In genomic region chr7:126644345-126644744, GRCm38 (mm10) we compare ENCODE assay signal across 32 mouse cellular contexts. TPM values are rescaled to one million over a fixed set of nuclear protein-coding genes. Genes with fewer than 3 reads are reported as not detected.
DNase-seq lines count a peak whose midpoint lies in the region; ATAC-seq and TF ChIP-seq lines count a peak whose summit lies in the region.
"Had no signal": no experiment of that assay in that cellular context is flagged by ENCODE, and none has a peak within 500 bp of the region (broad histone marks: within the 10 kb centered on the region; RNA-seq: fewer than 3 reads in every experiment).

No protein-coding gene starts in this region.

- H3K4me1 ChIP-seq in heart, adult 2 months (ENCODE audit: control insufficient read depth, insufficient read depth, low read length), result peaks cover 9% of the 10 kb centered on the region
- H3K4me1 ChIP-seq in kidney, embryonic 14.5 days (ENCODE audit: control insufficient read depth, insufficient read depth, low read length), result peaks cover 11% of the 10 kb centered on the region
- peaks cover 13 to 47% of the 10 kb centered on the region in 2 experiments for H3K4me1 ChIP-seq in CH12.LX (ENCODE audit: control insufficient read depth in 1 of 2, insufficient read depth in 2 of 2)
- peaks cover 8% of the 10 kb centered on the region; the same call in 1 of the 2 replicates for H3K4me1 ChIP-seq in brown adipose tissue, adult 24 weeks (ENCODE audit: control insufficient read depth, insufficient read depth, insufficient read length, low read length)
- H3K4me1 ChIP-seq: embryonic facial prominence, embryonic 13.5 days; forebrain, embryonic 12.5 days had no signal

- no peak for TF ChIP-seq CTCF in heart, adult 2 months (IDR thresholded peaks at IDR 0.05)
- TF ChIP-seq CTCF in CH12.LX (conservative IDR thresholded peaks at IDR 0.05 in 1 of 2, IDR thresholded peaks at IDR 0.05 in 1 of 2; ENCODE audit: low read depth in 2 of 2, low read length in 2 of 2), result no peak

- no peaks in the 10 kb centered on the region for H3K79me2 ChIP-seq in heart, adult 2 months (replicated peaks; ENCODE audit: control insufficient read depth, insufficient read depth, low read length)
- no peaks in the 10 kb centered on the region for H3K79me2 ChIP-seq in CH12.LX (replicated peaks; ENCODE audit: control insufficient read depth, extremely low read depth, insufficient read depth, poor library complexity, severe bottlenecking)

- no peaks in the 10 kb centered on the region for H3K27me3 ChIP-seq in heart, adult 2 months (ENCODE audit: control insufficient read depth, insufficient read depth, low read length)
- no peaks in the 10 kb centered on the region for H3K27me3 ChIP-seq in kidney, embryonic 14.5 days (ENCODE audit: control insufficient read depth, insufficient read depth, low read length)
- H3K27me3 ChIP-seq in CH12.LX (replicated peaks), result no peaks in the 10 kb centered on the region
- H3K27me3 ChIP-seq: embryonic facial prominence, embryonic 13.5 days; forebrain, embryonic 12.5 days; forebrain, embryonic 15.5 days; heart, embryonic 15.5 days; hindbrain, embryonic 12.5 days; hindbrain, embryonic 15.5 days had no signal

- in situ Hi-C loops in CH12.LX (cut with MboI; ENCODE audit: low pct_ligation_motif_present, low pct_unique_long_range_greater_than_20kb, low sequenced_read_pairs), result loop anchor here (5.0 to 10.0 kb wide), 2 partner anchors 48 to 470 kb away; no protein-coding TSS in a partner anchor

- H3K4me3 ChIP-seq in heart, adult 2 months, result no peak overlapping the region
- H3K4me3 ChIP-seq in kidney, embryonic 14.5 days (ENCODE audit: low read length), result no peak overlapping the region
- H3K4me3 ChIP-seq in CH12.LX (replicated peaks in 1 of 3; ENCODE audit: low read depth in 2 of 3, low read length in 2 of 3, poor library complexity in 1 of 3), result no peak overlapping the region
- no peak overlapping the region for H3K4me3 ChIP-seq in brown adipose tissue, adult 24 weeks (ENCODE audit: insufficient read depth, low read depth, low read length)
- H3K4me3 ChIP-seq: embryonic facial prominence, embryonic 10.5 days; embryonic facial prominence, embryonic 13.5 days; erythroblast, embryonic 14.5 days; forebrain, embryonic 12.5 days; forebrain, embryonic 15.5 days; heart, embryonic 12.5 days; heart, embryonic 15.5 days; hindbrain, embryonic 12.5 days; hindbrain, embryonic 15.5 days had no signal

- intact Hi-C loops in heart, adult 2 months (cut with DNase I), result no loop called here

- no peak overlapping the region for H3K9ac ChIP-seq in heart, adult 2 months (ENCODE audit: low read depth, low read length)
- H3K9ac ChIP-seq in kidney, embryonic 14.5 days (ENCODE audit: low read depth, low read length), result peak overlapping the region; percentile 23; the same call in 1 of the 2 replicates
- H3K9ac ChIP-seq in CH12.LX (ENCODE audit: insufficient read depth, low read depth), result no peak overlapping the region
- H3K9ac ChIP-seq: embryonic facial prominence, embryonic 13.5 days; forebrain, embryonic 12.5 days; forebrain, embryonic 15.5 days; heart, embryonic 12.5 days; heart, embryonic 15.5 days; hindbrain, embryonic 12.5 days; hindbrain, embryonic 15.5 days had no signal

- dilution Hi-C loops in CH12.LX (cut with MboI; ENCODE audit: extremely low pct_ligation_motif_present, extremely low pct_unique_long_range_greater_than_20kb, low sequenced_read_pairs), result no loop called here

- H3K9me3 ChIP-seq in kidney, embryonic 14.5 days (ENCODE audit: control insufficient read depth, low read length), result no peaks in the 10 kb centered on the region
- no peaks in the 10 kb centered on the region for H3K9me3 ChIP-seq in CH12.LX (replicated peaks; ENCODE audit: low read length)
- H3K9me3 ChIP-seq: embryonic facial prominence, embryonic 10.5 days; embryonic facial prominence, embryonic 13.5 days; forebrain, embryonic 12.5 days; forebrain, embryonic 15.5 days; G1E; heart, embryonic 12.5 days; heart, embryonic 15.5 days; hindbrain, embryonic 12.5 days; hindbrain, embryonic 15.5 days had no signal

- no peak overlapping the region for H3K4me2 ChIP-seq in kidney, embryonic 14.5 days (replicated peaks; ENCODE audit: low read depth, low read length)
- no peak overlapping the region for H3K4me2 ChIP-seq in CH12.LX (ENCODE audit: insufficient read depth, low read depth, poor library complexity, severe bottlenecking)
- H3K4me2 ChIP-seq: embryonic facial prominence, embryonic 13.5 days; forebrain, embryonic 12.5 days; forebrain, embryonic 15.5 days; heart, embryonic 12.5 days; heart, embryonic 15.5 days; hindbrain, embryonic 12.5 days; hindbrain, embryonic 15.5 days had no signal

- H3K27ac ChIP-seq in heart, adult 2 months, result peak overlapping the region; percentile 93
- H3K27ac ChIP-seq in kidney, embryonic 14.5 days (ENCODE audit: low read depth, low read length), result no peak overlapping the region
- peak overlapping the region; percentile 40 for H3K27ac ChIP-seq in CH12.LX (ENCODE audit: insufficient read depth, low read depth)
- peak overlapping the region; percentile 77 for H3K27ac ChIP-seq in brown adipose tissue, adult 24 weeks (replicated peaks; ENCODE audit: low read depth, low read length)
- H3K27ac ChIP-seq: embryonic facial prominence, embryonic 10.5 days; embryonic facial prominence, embryonic 13.5 days; forebrain, embryonic 12.5 days; forebrain, embryonic 15.5 days; heart, embryonic 15.5 days; hindbrain, embryonic 12.5 days; hindbrain, embryonic 15.5 days had no signal

- no peak for TF ChIP-seq RAD21 in CH12.LX (IDR thresholded peaks at IDR 0.05; ENCODE audit: low read depth, low read length)

- no peak for DNase-seq in heart, adult 2 months
- DNase-seq in heart, adult 8-10 months (ENCODE audit: low spot score), result no peak
- DNase-seq in kidney, postnatal 10 days, result no peak
- DNase-seq in CH12.LX (ENCODE audit: extremely low read depth), result no peak
- no peak for DNase-seq in right cerebral cortex, postnatal 25 days
- DNase-seq: adrenal gland, adult 2 months; adrenal gland, postnatal 14 days; cerebellum, adult 11-12 months; cerebellum, adult 8-10 months; cerebellum, postnatal 10 days; cerebellum, postnatal 36 days; embryo, embryonic 11 days; gastrocnemius, postnatal 10 days; heart, adult 18-20 months; heart, postnatal 14 days had no signal

- no peaks in the 10 kb centered on the region for H3K36me3 ChIP-seq in heart, adult 2 months (ENCODE audit: control insufficient read depth, insufficient read depth, low read length)
- H3K36me3 ChIP-seq in kidney, embryonic 14.5 days (ENCODE audit: control insufficient read depth, insufficient read depth, low read length), result no peaks in the 10 kb centered on the region
- H3K36me3 ChIP-seq in CH12.LX (replicated peaks in 1 of 2; ENCODE audit: control insufficient read depth in 1 of 2, insufficient read depth in 1 of 2, low read length in 1 of 2), result no peaks in the 10 kb centered on the region
- H3K36me3 ChIP-seq: embryonic facial prominence, embryonic 10.5 days; embryonic facial prominence, embryonic 13.5 days; forebrain, embryonic 12.5 days; forebrain, embryonic 15.5 days; G1E; heart, embryonic 12.5 days; heart, embryonic 15.5 days; hindbrain, embryonic 12.5 days; hindbrain, embryonic 15.5 days had no signal

- TF ChIP-seq EP300 in heart, adult 2 months (IDR thresholded peaks at IDR 0.05; ENCODE audit: insufficient read depth, low read depth, low read length), result no peak
- no peak for TF ChIP-seq EP300 in CH12.LX (IDR thresholded peaks at IDR 0.05; ENCODE audit: low read length)

- WGBS in heart, adult 2 months, result 54% methylated on average over 3 of the region's 3 CpGs
- WGBS in kidney, embryonic 14.5 days, result 67% methylated on average over 3 of the region's 3 CpGs

- ATAC-seq in kidney, embryonic 14.5 days (ENCODE audit: low FRiP score, low TSS enrichment), result no peak
- ATAC-seq: forebrain, embryonic 15.5 days; intestine, postnatal 0 days had no signal

- TF ChIP-seq POLR2A in heart, adult 2 months (IDR thresholded peaks at IDR 0.05; ENCODE audit: insufficient read depth, low read depth, low read length), result no peak
- no peak for TF ChIP-seq POLR2A in CH12.LX (IDR thresholded peaks at IDR 0.05; ENCODE audit: low read depth, low read length)

RNA-seq across cellular contexts. Expression of gene Sgf29, which starts 4.8 kb away (rescaled TPM):
- 10 to 100 TPM; 21.6 to 23.4 TPM for total RNA-seq in heart, adult 2 months (2021)
- polyA plus RNA-seq in heart, adult 2 months (2012; rRNA removed), result 23.7 and 25.5 TPM in 2 replicates
- total RNA-seq in heart, adult 8-10 months (2022), result 10 to 100 TPM; 21.6 to 26.2 (median 24.9) TPM
- 35.6 and 52.5 TPM in 2 replicates for polyA plus RNA-seq in kidney, embryonic 14.5 days (2014; fragmentation: Nextera tagmentation; extraction: Ambion mirVana)
- total RNA-seq in CH12.LX (2012; rRNA removed) (45.9 and 55.6 TPM in 2 replicates), CH12.LX (2014; rRNA removed) (20.5 and 31.7 TPM in 2 replicates)
- 70.0 and 71.7 TPM in 2 replicates for polyA plus RNA-seq in CH12.LX (2012; ENCODE audit: insufficient read length, low read depth)
- polyA plus RNA-seq in brown adipose tissue, adult 24 weeks (2012; ENCODE audit: insufficient read depth, insufficient read length, missing spikeins), result 18.3 and 20.6 TPM in 2 replicates

RNA-seq across cellular contexts. Expression of gene Nupr1, which starts 13.7 kb away (rescaled TPM):
- 1 to 10 TPM; 4.8 to 6.5 TPM for total RNA-seq in heart, adult 2 months (2021)
- polyA plus RNA-seq in heart, adult 2 months (2012; rRNA removed), result 10.5 and 13.9 TPM in 2 replicates
- total RNA-seq in heart, adult 8-10 months (2022), result 1 to 10 TPM; 3.5 to 5.3 (median 4.7) TPM
- 2.4 and 2.6 TPM in 2 replicates for polyA plus RNA-seq in kidney, embryonic 14.5 days (2014; fragmentation: Nextera tagmentation; extraction: Ambion mirVana)
- total RNA-seq in CH12.LX (2012; rRNA removed) (4.9 and 13.9 TPM in 2 replicates), CH12.LX (2014; rRNA removed) (5.5 and 6.4 TPM in 2 replicates)
- polyA plus RNA-seq in CH12.LX (2012; ENCODE audit: insufficient read length, low read depth), result 12.5 and 13.5 TPM in 2 replicates
- 89.5 and 149 TPM in 2 replicates for polyA plus RNA-seq in brown adipose tissue, adult 24 weeks (2012; ENCODE audit: insufficient read depth, insufficient read length, missing spikeins)

RNA-seq across cellular contexts. Expression of gene Sult1a1, which starts 31.9 kb away (rescaled TPM):
- total RNA-seq in heart, adult 2 months (2021), result 10 to 100 TPM; 34.1 to 34.3 TPM
- polyA plus RNA-seq in heart, adult 2 months (2012; rRNA removed), result 53.6 and 56.6 TPM in 2 replicates
- total RNA-seq in heart, adult 8-10 months (2022), result 10 to 100 TPM; 18.6 to 38.7 (median 31.5) TPM
- polyA plus RNA-seq in kidney, embryonic 14.5 days (2014; fragmentation: Nextera tagmentation; extraction: Ambion mirVana), result 5.2 and 6.3 TPM in 2 replicates
- total RNA-seq in CH12.LX (2012; rRNA removed) (0.17 and 0.34 TPM in 2 replicates), CH12.LX (2014; rRNA removed) (0.80 and 0.87 TPM in 2 replicates)
- 0.87 and 1.4 TPM in 2 replicates for polyA plus RNA-seq in CH12.LX (2012; ENCODE audit: insufficient read length, low read depth)
- polyA plus RNA-seq in brown adipose tissue, adult 24 weeks (2012; ENCODE audit: insufficient read depth, insufficient read length, missing spikeins), result 40.9 and 98.4 TPM in 2 replicates
- polyA plus RNA-seq: erythroblast, embryonic 14.5 days; G1E had no signal

RNA-seq across cellular contexts. Expression of gene Il27, which starts 49.6 kb away (rescaled TPM):
- not detected for total RNA-seq in heart, adult 2 months (2021)
- not detected in 2 replicates for polyA plus RNA-seq in heart, adult 2 months (2012; rRNA removed)
- total RNA-seq in heart, adult 8-10 months (2022), result not detected
- not detected in 2 replicates for polyA plus RNA-seq in kidney, embryonic 14.5 days (2014; fragmentation: Nextera tagmentation; extraction: Ambion mirVana)
- total RNA-seq in CH12.LX (2012; rRNA removed) (not detected in 2 replicates), CH12.LX (2014; rRNA removed) (not detected in 2 replicates)
- 0.31 TPM in 1 of 2 replicates, not detected in the other for polyA plus RNA-seq in CH12.LX (2012; ENCODE audit: insufficient read length, low read depth)
- not detected in 2 replicates for polyA plus RNA-seq in brown adipose tissue, adult 24 weeks (2012; ENCODE audit: insufficient read depth, insufficient read length, missing spikeins)
- total RNA-seq: adrenal gland, adult 2 months; adrenal gland, postnatal 14 days; adrenal gland, postnatal 4 days; G1E; gastrocnemius, postnatal 10 days; gastrocnemius, postnatal 4 days; heart, adult 18-20 months; heart, postnatal 14 days had no signal
- polyA plus RNA-seq: cortical plate, adult 2 months; embryonic facial prominence, embryonic 10.5 days; embryonic facial prominence, embryonic 13.5 days; erythroblast, embryonic 14.5 days; forebrain, embryonic 12.5 days; forebrain, embryonic 15.5 days; G1E; heart, embryonic 12.5 days; hindbrain, embryonic 12.5 days; hindbrain, embryonic 15.5 days; intestine, embryonic 14.5 days; intestine, postnatal 0 days had no signal

RNA-seq across cellular contexts. Expression of gene Bola2, which starts 50.9 kb away (rescaled TPM):
- 10 to 100 TPM; 49.7 to 63.7 TPM for total RNA-seq in heart, adult 2 months (2021)
- 25.9 and 29.1 TPM in 2 replicates for polyA plus RNA-seq in heart, adult 2 months (2012; rRNA removed)
- total RNA-seq in heart, adult 8-10 months (2022), result 10 to 100 TPM; 52.4 to 70.4 (median 56.4) TPM
- 145 and 184 TPM in 2 replicates for polyA plus RNA-seq in kidney, embryonic 14.5 days (2014; fragmentation: Nextera tagmentation; extraction: Ambion mirVana)
- total RNA-seq in CH12.LX (2012; rRNA removed) (136 and 155 TPM in 2 replicates), CH12.LX (2014; rRNA removed) (60.4 and 72.8 TPM in 2 replicates)
- 341 and 353 TPM in 2 replicates for polyA plus RNA-seq in CH12.LX (2012; ENCODE audit: insufficient read length, low read depth)
- polyA plus RNA-seq in brown adipose tissue, adult 24 weeks (2012; ENCODE audit: insufficient read depth, insufficient read length, missing spikeins), result 40.0 and 49.0 TPM in 2 replicates
